Mouse (Mus musculus): ENCODE data around the gene Lrrc3c. TPM values are rescaled to one million over a fixed set of nuclear protein-coding genes. Genes with fewer than 3 reads are reported as not detected.
A peak's percentile ranks its signal among the peaks of the same experiment; 100 is the strongest.

Lrrc3c gene
- not detected in 2 replicates for polyA plus RNA-seq (2014; fragmentation: Nextera tagmentation; extraction: Ambion mirVana)

DNA sequence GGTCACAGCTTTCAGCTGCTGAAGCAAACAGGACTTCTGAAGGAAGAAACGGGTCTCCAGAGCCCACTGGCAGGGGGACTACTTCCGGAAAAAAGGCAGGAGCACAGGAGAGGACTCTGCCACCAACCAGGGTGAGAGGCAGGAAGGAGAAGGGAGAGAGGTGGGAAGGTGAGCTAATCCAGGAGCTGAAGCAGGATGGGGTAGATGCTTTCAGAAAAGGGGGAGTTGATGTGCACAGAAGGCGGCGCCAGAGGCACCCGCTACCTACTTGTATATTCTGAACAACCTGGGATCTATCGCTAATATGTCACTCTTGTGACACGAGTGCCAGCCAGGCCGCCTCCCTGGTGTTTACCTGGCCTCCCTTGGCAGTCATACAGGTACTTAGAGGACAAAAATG is at the start of gene Lrrc3c:
Gene Lrrc3c, plus strand, starts transcription at position 301 of the 400 bp plus-strand sequence.
- no peak within 1 kb of the TSS for H3K27ac ChIP-seq (replicated peaks; ENCODE audit: low read depth, low read length)
- peaks cover 4% of the 10 kb centered on the region; the same call in 1 of the 2 replicates for H3K27me3 ChIP-seq (ENCODE audit: control insufficient read depth, insufficient read depth, low read length)
- DNase-seq (no peak), ATAC-seq (ENCODE audit: low FRiP score, low TSS enrichment) (no peak)
- H3K4me1 ChIP-seq (ENCODE audit: control insufficient read depth, insufficient read depth, low read length) = peaks cover 4% of the 10 kb centered on the region; the same call in 1 of the 2 replicates
- WGBS = 86% methylated on average over 8 of the region's 8 CpGs
- no peaks in the 10 kb centered on the region for H3K9me3 ChIP-seq (ENCODE audit: control insufficient read depth, low read length)
- H3K4me2 ChIP-seq (ENCODE audit: low read length) = no peak within 1 kb of the TSS
- no peak within 1 kb of the TSS for H3K4me3 ChIP-seq (replicated peaks; ENCODE audit: low read depth, low read length)
- H3K9ac ChIP-seq (replicated peaks; ENCODE audit: low read length) = no peak within 1 kb of the TSS
- no peaks in the 10 kb centered on the region for H3K36me3 ChIP-seq (ENCODE audit: control insufficient read depth, insufficient read depth, low read length)

DNA sequence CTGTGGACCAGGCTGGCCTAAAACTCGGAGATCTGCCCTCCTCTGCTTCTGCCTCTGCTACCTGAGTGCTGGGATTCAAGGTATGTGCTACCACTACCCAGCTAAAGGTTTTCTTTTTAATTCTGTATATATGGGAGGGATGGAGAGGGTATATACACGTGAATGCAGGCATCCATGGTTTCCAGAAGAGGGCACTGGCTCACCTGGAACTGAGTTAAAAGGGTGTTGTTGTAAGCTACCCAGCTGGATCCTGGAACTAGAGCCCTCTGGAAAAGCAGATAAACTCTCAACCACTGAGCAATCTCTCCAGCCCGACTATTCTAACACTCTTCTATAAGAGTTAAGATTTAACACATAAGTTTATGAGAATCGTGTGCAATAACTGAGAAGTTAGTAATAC is 48.7 kb upstream of the Lrrc3c start:
- DNase-seq (no peak), ATAC-seq (ENCODE audit: low FRiP score, low TSS enrichment) (no peak)
- H3K36me3 ChIP-seq (ENCODE audit: control insufficient read depth, insufficient read depth, low read length) = no peaks in the 10 kb centered on the region
- 0 out of 2 replicates have a peak, but pooled peaks cover 6% of the 10 kb centered on the region for H3K4me1 ChIP-seq (ENCODE audit: control insufficient read depth, insufficient read depth, low read length)
- H3K4me2 ChIP-seq (ENCODE audit: low read length) = no peak overlapping the region
- H3K9me3 ChIP-seq (ENCODE audit: control insufficient read depth, low read length) = no peaks in the 10 kb centered on the region
- no peak overlapping the region for H3K27ac ChIP-seq (replicated peaks; ENCODE audit: low read depth, low read length)
- H3K4me3 ChIP-seq (replicated peaks; ENCODE audit: low read depth, low read length) = no peak overlapping the region
- H3K27me3 ChIP-seq (ENCODE audit: control insufficient read depth, insufficient read depth, low read length) = peaks cover 58% of the 10 kb centered on the region
- no peak overlapping the region for H3K9ac ChIP-seq (replicated peaks; ENCODE audit: low read length)
- 68% methylated on average over 4 of the region's 4 CpGs for WGBS

DNA sequence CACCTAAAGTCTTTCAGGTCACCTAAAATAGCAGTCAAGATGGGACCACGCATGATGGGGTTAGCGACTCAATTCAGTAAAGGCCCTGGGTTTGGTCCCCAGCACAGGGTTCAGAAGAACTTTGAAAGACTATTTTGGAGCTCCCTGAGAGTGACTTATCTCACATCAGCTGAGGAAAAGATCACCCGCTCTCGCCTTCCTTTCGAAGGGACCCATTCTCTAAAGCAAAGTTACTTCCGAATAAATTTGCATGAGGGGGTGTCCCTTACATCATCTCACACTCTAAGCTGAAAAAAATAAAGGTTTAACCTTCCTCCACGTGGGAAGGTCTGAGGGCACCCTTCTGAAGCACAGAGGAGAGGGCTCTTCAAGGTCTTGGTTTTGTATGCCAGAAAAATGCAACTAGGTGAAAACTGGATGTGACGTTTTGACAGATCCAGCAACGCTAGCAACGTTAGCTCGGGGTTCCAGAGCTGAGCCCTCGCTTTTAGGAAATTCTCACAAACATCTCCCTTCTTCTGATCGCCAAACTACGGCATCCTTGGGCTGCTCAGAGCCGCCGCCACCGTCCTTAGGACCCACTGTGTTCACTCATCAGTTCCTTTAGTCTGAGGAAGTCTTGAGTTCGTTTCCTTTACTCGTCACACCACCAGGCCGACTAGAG is 47.6 kb upstream of the Lrrc3c start:
- Histone ChIP-seq H3K36me3 (ENCODE audit: control insufficient read depth, insufficient read depth, low read length) (no peaks in the 10 kb centered on the region), H3K4me1 (ENCODE audit: control insufficient read depth, insufficient read depth, low read length) (0 out of 2 replicates have a peak, but pooled peaks cover 3% of the 10 kb centered on the region), H3K4me3 (replicated peaks; ENCODE audit: low read depth, low read length) (peak overlapping the region; percentile 72), H3K27me3 (ENCODE audit: control insufficient read depth, insufficient read depth, low read length) (peaks cover 49% of the 10 kb centered on the region), H3K27ac (replicated peaks; ENCODE audit: low read depth, low read length) (peak overlapping the region; percentile 86; the same call in 1 of the 2 replicates), H3K9ac (replicated peaks; ENCODE audit: low read length) (peak overlapping the region; percentile 71), H3K9me3 (ENCODE audit: control insufficient read depth, low read length) (no peaks in the 10 kb centered on the region), H3K4me2 (ENCODE audit: low read length) (peak overlapping the region; percentile 74)
- ATAC-seq (ENCODE audit: low FRiP score, low TSS enrichment) (no peak), DNase-seq (no peak)
- 21% methylated on average over 20 of the region's 20 CpGs for WGBS

DNA sequence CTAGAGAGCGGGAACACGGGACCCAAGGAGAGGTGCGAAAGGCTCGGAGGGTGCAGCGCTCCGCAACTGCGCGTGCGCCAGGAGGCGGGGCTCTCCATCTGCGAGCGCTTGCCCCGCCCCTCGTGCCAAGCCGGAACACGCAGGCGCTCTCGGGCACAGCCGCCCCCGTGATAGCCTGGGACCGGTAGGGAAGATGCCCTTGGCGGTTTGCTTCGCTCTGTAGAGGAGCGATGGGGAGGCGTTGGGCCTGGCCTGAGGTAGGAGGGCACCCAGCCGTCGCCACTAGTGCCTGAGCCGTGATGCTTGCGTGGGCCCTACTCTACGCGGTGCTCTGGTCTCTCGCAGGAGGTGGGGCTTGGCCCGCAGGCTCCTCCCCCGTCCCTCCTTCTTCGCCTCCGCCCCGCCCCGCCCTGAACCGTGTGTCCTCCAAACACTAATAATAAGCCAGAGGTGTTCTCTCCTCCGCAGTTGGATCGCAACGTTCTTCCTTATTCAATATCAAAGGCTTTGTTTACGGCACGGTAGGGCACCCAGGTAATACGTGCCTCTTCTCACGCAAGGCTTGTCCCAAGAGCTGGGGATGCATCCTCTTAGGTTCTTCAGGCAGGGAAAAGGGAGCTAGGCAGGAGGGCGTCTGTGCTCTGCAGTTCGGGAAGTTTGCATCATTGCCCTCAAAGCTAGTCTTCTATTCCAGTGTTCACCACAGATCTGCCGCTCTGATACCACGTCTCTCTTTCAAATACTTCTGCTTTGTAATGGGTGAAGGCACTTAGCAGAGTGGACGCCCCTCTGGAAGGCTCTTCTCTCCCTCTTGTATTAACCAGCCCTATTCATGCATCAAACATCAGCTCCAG is 46.9 kb upstream of the Lrrc3c start, which contains the start of gene Zpbp2:
Gene Zpbp2, plus strand, starts transcription at position 123 of the 854 bp plus-strand sequence.
- Histone ChIP-seq H3K27ac (replicated peaks; ENCODE audit: low read depth, low read length) (peak within 1 kb of the TSS; percentile 86), H3K27me3 (ENCODE audit: control insufficient read depth, insufficient read depth, low read length) (peaks cover 42% of the 10 kb centered on the region), H3K4me2 (ENCODE audit: low read length) (peak within 1 kb of the TSS; percentile 74), H3K4me3 (replicated peaks; ENCODE audit: low read depth, low read length) (peak within 1 kb of the TSS; percentile 72), H3K9me3 (ENCODE audit: control insufficient read depth, low read length) (no peaks in the 10 kb centered on the region), H3K36me3 (ENCODE audit: control insufficient read depth, insufficient read depth, low read length) (no peaks in the 10 kb centered on the region), H3K4me1 (ENCODE audit: control insufficient read depth, insufficient read depth, low read length) (no peaks in the 10 kb centered on the region), H3K9ac (replicated peaks; ENCODE audit: low read length) (peak within 1 kb of the TSS; percentile 71)
- DNase-seq (peak; percentile 97), ATAC-seq (ENCODE audit: low FRiP score, low TSS enrichment) (peak; percentile 98)
- WGBS = under 1% methylated on average over 51 of the region's 51 CpGs

DNA sequence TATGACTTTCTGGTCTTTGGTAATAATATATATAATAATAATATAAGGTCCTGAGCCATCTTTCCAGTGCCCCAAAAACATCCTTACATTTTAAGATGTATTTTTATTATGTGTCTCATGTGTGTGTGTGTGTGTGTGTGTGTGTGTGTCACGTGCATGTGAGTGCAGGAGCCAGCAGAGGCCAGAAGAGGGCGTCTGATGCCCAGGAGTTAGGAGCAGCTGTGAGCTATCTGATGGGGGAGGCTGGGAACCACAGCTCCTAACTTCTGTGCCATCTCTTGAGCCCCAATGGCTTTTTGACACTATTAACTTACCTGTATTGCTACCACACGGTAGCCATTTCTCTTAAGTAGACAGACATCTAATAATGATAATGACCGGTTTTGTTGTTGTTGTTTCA is 44.1 kb upstream of the Lrrc3c start:
- Histone ChIP-seq H3K36me3 (ENCODE audit: control insufficient read depth, insufficient read depth, low read length) (no peaks in the 10 kb centered on the region), H3K4me2 (ENCODE audit: low read length) (no peak overlapping the region), H3K27ac (replicated peaks; ENCODE audit: low read depth, low read length) (no peak overlapping the region), H3K9ac (replicated peaks; ENCODE audit: low read length) (no peak overlapping the region), H3K27me3 (ENCODE audit: control insufficient read depth, insufficient read depth, low read length) (peaks cover 15% of the 10 kb centered on the region), H3K4me1 (ENCODE audit: control insufficient read depth, insufficient read depth, low read length) (no peaks in the 10 kb centered on the region), H3K4me3 (replicated peaks; ENCODE audit: low read depth, low read length) (no peak overlapping the region), H3K9me3 (ENCODE audit: control insufficient read depth, low read length) (no peaks in the 10 kb centered on the region)
- DNase-seq (no peak), ATAC-seq (ENCODE audit: low FRiP score, low TSS enrichment) (no peak)
- WGBS = 94% methylated on average over 4 of the region's 4 CpGs

DNA sequence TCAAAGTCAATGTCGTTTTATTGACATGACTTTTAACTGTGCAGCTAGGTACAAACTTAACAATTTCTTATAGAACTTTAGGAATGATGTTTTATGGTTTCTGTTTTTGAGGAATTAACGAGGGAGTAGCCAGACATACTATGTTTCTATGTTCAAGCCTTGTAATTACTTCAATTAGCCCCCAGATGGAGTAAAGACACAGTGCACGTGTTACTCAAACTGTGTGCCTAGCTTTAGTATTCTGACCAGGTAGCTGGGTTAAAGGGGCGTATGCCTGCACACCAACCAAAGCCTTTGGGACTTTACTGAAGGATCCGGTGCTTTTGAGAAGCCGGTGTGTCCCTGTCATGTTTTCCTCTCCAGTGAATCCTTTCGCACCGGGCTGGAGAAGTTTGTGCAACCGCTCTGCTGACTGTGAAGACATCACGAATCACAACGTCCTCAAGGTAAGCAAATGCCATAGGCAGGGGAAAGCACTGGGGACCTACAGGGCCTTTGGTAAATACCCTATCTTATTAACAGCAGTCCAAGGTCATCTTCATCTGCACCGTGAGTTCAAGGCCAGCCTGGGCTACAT is 42.9 kb upstream of the Lrrc3c start:
- peak; percentile 19 for DNase-seq
- H3K27me3 ChIP-seq (ENCODE audit: control insufficient read depth, insufficient read depth, low read length) = peaks cover 3% of the 10 kb centered on the region; the same call in 1 of the 2 replicates
- no peak overlapping the region for H3K27ac ChIP-seq (replicated peaks; ENCODE audit: low read depth, low read length)
- H3K4me3 ChIP-seq (replicated peaks; ENCODE audit: low read depth, low read length) = no peak overlapping the region
- 63% methylated on average over 12 of the region's 12 CpGs for WGBS
- no peaks in the 10 kb centered on the region for H3K4me1 ChIP-seq (ENCODE audit: control insufficient read depth, insufficient read depth, low read length)
- no peak for ATAC-seq (ENCODE audit: low FRiP score, low TSS enrichment)
- H3K9me3 ChIP-seq (ENCODE audit: control insufficient read depth, low read length) = no peaks in the 10 kb centered on the region
- no peaks in the 10 kb centered on the region for H3K36me3 ChIP-seq (ENCODE audit: control insufficient read depth, insufficient read depth, low read length)
- H3K9ac ChIP-seq (replicated peaks; ENCODE audit: low read length) = no peak overlapping the region
- no peak overlapping the region for H3K4me2 ChIP-seq (ENCODE audit: low read length)

DNA sequence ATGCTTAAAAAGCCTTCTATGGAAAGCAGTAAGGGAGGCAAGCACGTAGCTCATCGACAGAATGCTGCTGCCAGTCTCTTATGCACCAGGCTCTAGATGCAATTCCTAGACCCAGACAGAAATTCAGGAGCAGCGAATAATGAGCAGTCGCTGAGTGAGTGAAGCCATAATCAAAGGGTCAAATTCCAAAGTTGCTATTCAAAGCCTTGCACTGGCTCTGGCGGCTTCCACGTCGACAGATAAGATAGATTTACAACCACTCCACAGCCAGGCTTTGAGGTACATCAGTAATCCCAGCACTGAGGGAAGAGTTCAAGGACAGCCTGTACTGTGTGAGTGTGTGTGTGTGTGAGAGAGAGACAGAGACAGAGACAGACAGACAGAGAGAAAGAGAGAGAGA is 37.1 kb upstream of the Lrrc3c start:
- Histone ChIP-seq H3K4me1 (ENCODE audit: control insufficient read depth, insufficient read depth, low read length) (no peaks in the 10 kb centered on the region), H3K4me2 (ENCODE audit: low read length) (no peak overlapping the region), H3K9me3 (ENCODE audit: control insufficient read depth, low read length) (no peaks in the 10 kb centered on the region), H3K27me3 (ENCODE audit: control insufficient read depth, insufficient read depth, low read length) (no peaks in the 10 kb centered on the region), H3K4me3 (replicated peaks; ENCODE audit: low read depth, low read length) (no peak overlapping the region), H3K27ac (replicated peaks; ENCODE audit: low read depth, low read length) (no peak overlapping the region), H3K36me3 (ENCODE audit: control insufficient read depth, insufficient read depth, low read length) (no peaks in the 10 kb centered on the region), H3K9ac (replicated peaks; ENCODE audit: low read length) (no peak overlapping the region)
- ATAC-seq (ENCODE audit: low FRiP score, low TSS enrichment) (no peak), DNase-seq (no peak)
- WGBS = 48% methylated on average over 7 of the region's 7 CpGs

DNA sequence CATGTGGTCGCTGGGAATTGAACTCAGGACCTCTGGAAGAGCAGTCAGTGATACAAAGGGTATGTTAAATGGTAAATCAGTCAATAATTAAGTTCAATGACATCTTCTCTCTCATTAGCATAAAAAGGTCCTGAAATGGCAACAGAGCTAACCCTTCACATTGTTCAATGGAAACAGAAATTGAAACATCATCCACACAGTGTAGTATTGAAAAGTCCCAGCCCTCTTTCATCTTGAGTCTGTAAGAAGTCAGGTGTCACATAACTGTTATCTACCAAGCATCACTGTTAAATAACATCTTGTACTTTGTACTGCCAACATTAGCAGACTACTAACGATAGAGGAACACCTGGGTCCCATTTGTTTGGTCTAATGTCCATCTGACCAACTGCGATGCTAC is 35.1 kb upstream of the Lrrc3c start:
- WGBS = 88% methylated on average over 3 of the region's 3 CpGs
- Histone ChIP-seq H3K36me3 (ENCODE audit: control insufficient read depth, insufficient read depth, low read length) (no peaks in the 10 kb centered on the region), H3K27me3 (ENCODE audit: control insufficient read depth, insufficient read depth, low read length) (no peaks in the 10 kb centered on the region), H3K4me1 (ENCODE audit: control insufficient read depth, insufficient read depth, low read length) (no peaks in the 10 kb centered on the region), H3K9me3 (ENCODE audit: control insufficient read depth, low read length) (no peaks in the 10 kb centered on the region), H3K4me3 (replicated peaks; ENCODE audit: low read depth, low read length) (no peak overlapping the region), H3K9ac (replicated peaks; ENCODE audit: low read length) (no peak overlapping the region), H3K27ac (replicated peaks; ENCODE audit: low read depth, low read length) (no peak overlapping the region), H3K4me2 (ENCODE audit: low read length) (no peak overlapping the region)
- no peak for ATAC-seq (ENCODE audit: low FRiP score, low TSS enrichment)
- no peak for DNase-seq

Measured in midbrain, embryonic 14.5 days (tissue).